Mouse (Mus musculus): ENCODE data around the gene Igsf3.

GRCm38 (mm10) chr3:101429982-101430754 lies 53.3 kb downstream of the Igsf3 start:
- TF ChIP-seq POLR2A (IDR thresholded peaks at IDR 0.05; ENCODE audit: insufficient read depth, low read depth, low read length): no peak
- no peak for TF ChIP-seq EP300 (IDR thresholded peaks at IDR 0.05; ENCODE audit: insufficient read depth, low read depth, low read length)
- no peak for TF ChIP-seq CTCF (IDR thresholded peaks at IDR 0.05)

Measured in heart, adult 2 months (tissue).